Mouse (Mus musculus) erythroblast, embryonic 14.5 days (primary cell): ENCODE measurements around the gene Ephb1.

Experiments used
- GATA1 ChIP-seq: IDR thresholded peaks from 2 replicates; pipeline ENCODE4 v1.6.1; 2012; ENCODE audit warnings: low read length, inconsistent platforms, mixed read lengths
- TAL1 ChIP-seq: IDR thresholded peaks from 3 replicates; pipeline ENCODE4 v1.6.1; 2012; ENCODE audit warnings: low read length, inconsistent platforms, mixed read lengths

GRCm38 (mm10) chr9:101999690-102000089 is 354.8 kb downstream of the Ephb1 start:
- TF ChIP-seq GATA1 (no peak), TAL1 (no peak)
